Comparison of ENCODE assay signal across 8 mouse cellular contexts in genomic region chr9:44268432-44268831, GRCm38 (mm10). TPM values are rescaled to one million over a fixed set of nuclear protein-coding genes. Genes with fewer than 3 reads are reported as not detected.
DNase-seq lines count a peak whose midpoint lies in the region; ATAC-seq and TF ChIP-seq lines count a peak whose summit lies in the region.

Gene Nlrx1, minus strand, starts transcription at chr9:44268599.

- DNase-seq in lung, adult 2 months, result no peak
- no peak for DNase-seq in lung, postnatal 14 days
- no peak for DNase-seq in embryonic facial prominence, embryonic 11.5 days (ENCODE audit: low spot score)
- peak; percentile 14 for DNase-seq in heart, adult 8-10 months (ENCODE audit: low spot score)
- no peak for DNase-seq in left cerebral cortex, postnatal 25 days (ENCODE audit: low spot score in 2 of 2)
- DNase-seq in frontal cortex, adult 2 months (ENCODE audit: extremely low spot score in 1 of 2, low spot score in 1 of 2), result no peak
- DNase-seq in Muller cell, postnatal 12 days (ENCODE audit: inconsistent ontology term), result no peak

- H3K36me3 ChIP-seq in embryonic facial prominence, embryonic 11.5 days (replicated peaks; ENCODE audit: control insufficient read depth, insufficient read depth, low read depth, low read length), result no peaks in the 10 kb centered on the region
- no peaks in the 10 kb centered on the region for H3K36me3 ChIP-seq in midbrain, embryonic 12.5 days

- TF ChIP-seq CTCF in lung, adult 2 months (IDR thresholded peaks at IDR 0.05; ENCODE audit: insufficient read depth, low read length), result no peak

- H3K9ac ChIP-seq in embryonic facial prominence, embryonic 11.5 days (replicated peaks; ENCODE audit: low read length), result peak within 1 kb of the TSS; percentile 87
- peak within 1 kb of the TSS; percentile 60 for H3K9ac ChIP-seq in midbrain, embryonic 12.5 days (replicated peaks)

- H3K9me3 ChIP-seq in embryonic facial prominence, embryonic 11.5 days (replicated peaks; ENCODE audit: control insufficient read depth, low read length), result no peaks in the 10 kb centered on the region
- no peaks in the 10 kb centered on the region for H3K9me3 ChIP-seq in midbrain, embryonic 12.5 days

- ATAC-seq in embryonic facial prominence, embryonic 11.5 days (replicated peaks; ENCODE audit: insufficient number of reproducible peaks, low FRiP score, low TSS enrichment, low read depth), result no peak
- ATAC-seq in midbrain, embryonic 12.5 days (ENCODE audit: low FRiP score, low read depth), result 0 out of 2 replicates have a peak, but pooled peaks have one; percentile 41

- TF ChIP-seq POLR2A in lung, adult 2 months (IDR thresholded peaks at IDR 0.05; ENCODE audit: borderline replicate concordance, extremely low read depth, low read depth, low read length), result no peak

- peak within 1 kb of the TSS; percentile 85 for H3K4me2 ChIP-seq in embryonic facial prominence, embryonic 11.5 days (ENCODE audit: low read depth, low read length)
- H3K4me2 ChIP-seq in midbrain, embryonic 12.5 days (replicated peaks), result peak within 1 kb of the TSS; percentile 72

- WGBS in lung, adult 2 months, result 44% methylated on average over 6 of the region's 6 CpGs
- 81% methylated on average over 6 of the region's 6 CpGs for WGBS in embryonic facial prominence, embryonic 11.5 days
- WGBS in midbrain, embryonic 12.5 days, result 83% methylated on average over 6 of the region's 6 CpGs

- intact Hi-C loops in left cerebral cortex, postnatal 25 days (cut with DNase I), result no loop called here

- H3K27me3 ChIP-seq in embryonic facial prominence, embryonic 11.5 days (ENCODE audit: control insufficient read depth, insufficient read depth, low read length), result no peaks in the 10 kb centered on the region
- no peaks in the 10 kb centered on the region for H3K27me3 ChIP-seq in midbrain, embryonic 12.5 days

- H3K4me3 ChIP-seq in lung, adult 2 months (replicated peaks; ENCODE audit: extremely low read depth, low read depth, low read length), result peak within 1 kb of the TSS; percentile 68
- H3K4me3 ChIP-seq in embryonic facial prominence, embryonic 11.5 days (ENCODE audit: low read depth, low read length), result peak within 1 kb of the TSS; percentile 48
- H3K4me3 ChIP-seq in midbrain, embryonic 12.5 days, result peak within 1 kb of the TSS; percentile 45

- H3K27ac ChIP-seq in embryonic facial prominence, embryonic 11.5 days (replicated peaks; ENCODE audit: low read depth, low read length), result no peak within 1 kb of the TSS
- peak within 1 kb of the TSS; percentile 56 for H3K27ac ChIP-seq in midbrain, embryonic 12.5 days (replicated peaks)

- H3K4me1 ChIP-seq in lung, adult 2 months (ENCODE audit: control insufficient read depth, insufficient read depth, low read length), result peaks cover 7% of the 10 kb centered on the region
- no peaks in the 10 kb centered on the region for H3K4me1 ChIP-seq in embryonic facial prominence, embryonic 11.5 days (ENCODE audit: control insufficient read depth, insufficient read depth, low read length)
- peaks cover 19% of the 10 kb centered on the region for H3K4me1 ChIP-seq in midbrain, embryonic 12.5 days

RNA-seq across cellular contexts. Expression of gene Nlrx1, which starts in this region (rescaled TPM):
- 15.0 and 15.8 TPM in 2 replicates for polyA plus RNA-seq in lung, adult 2 months (2012; rRNA removed)
- polyA plus RNA-seq in embryonic facial prominence, embryonic 11.5 days (2014; fragmentation: Nextera tagmentation; extraction: Ambion mirVana), result 2.6 TPM in 2 replicates
- 10 to 100 TPM; 20.3 to 25.8 (median 24.9) TPM for total RNA-seq in heart, adult 8-10 months (2022)
- total RNA-seq in left cerebral cortex, postnatal 25 days (2021), result 10 to 100 TPM; 11.6 to 14.0 TPM
- polyA plus RNA-seq in midbrain, embryonic 12.5 days (2016; fragmentation: Nextera tagmentation; extraction: Ambion mirVana), result 2.6 and 3.3 TPM in 2 replicates
- 6.7 and 7.0 TPM in 2 replicates for polyA plus RNA-seq in frontal cortex, adult 2 months (2012; rRNA removed)
